Mouse (Mus musculus) G1E (cell line): ENCODE data around the gene Zbtb44.

Experiments used
- CTCF ChIP-seq: IDR thresholded peaks from 2 replicates; pipeline ENCODE4 v1.5.1; 2012; ENCODE audit warnings: low read depth, low read length, inconsistent platforms, mixed read lengths
- GATA1 ChIP-seq: IDR thresholded peaks from 2 replicates; pipeline ENCODE4 v1.6.1; 2012; ENCODE audit warnings: borderline replicate concordance, low read length, inconsistent platforms, mixed read lengths
- GATA2 ChIP-seq: IDR thresholded peaks from 2 replicates; pipeline ENCODE4 v1.6.1; 2012; ENCODE audit warnings: low read depth, low read length, inconsistent platforms, borderline replicate concordance
- POLR2AphosphoS5 ChIP-seq: IDR thresholded peaks from 2 replicates; pipeline ENCODE4 v1.6.1; 2012; ENCODE audit warnings: low read depth, low read length, inconsistent platforms; ENCODE audit not compliant: insufficient replicate concordance

DNA sequence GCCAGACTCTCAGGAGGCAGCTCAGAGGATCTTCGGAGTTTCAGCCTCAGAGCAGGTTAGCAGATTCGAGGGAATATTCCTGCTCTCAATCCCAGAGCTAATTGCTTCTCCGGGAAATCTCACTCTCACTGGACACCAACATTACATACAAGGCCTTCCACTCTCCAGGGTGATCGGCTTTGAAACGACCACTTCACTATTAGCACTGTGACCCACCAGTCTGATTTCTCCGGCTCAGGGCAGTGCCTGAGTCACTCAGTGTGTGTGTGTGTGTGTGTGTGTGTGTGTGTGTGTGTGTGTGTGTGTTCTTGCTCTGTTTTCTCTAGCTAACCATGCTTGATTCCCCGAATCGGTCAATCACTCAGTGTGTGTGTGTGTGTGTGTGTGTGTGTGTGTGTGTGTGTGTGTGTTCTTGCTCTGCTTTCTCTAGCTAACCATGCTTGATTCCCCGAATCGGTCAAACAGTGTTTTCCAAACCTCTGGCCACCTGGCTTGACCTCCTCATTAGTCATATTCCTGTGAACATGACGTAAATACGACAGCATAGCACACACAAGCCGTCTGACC lies 92.1 kb downstream of the Zbtb44 start:
- TF ChIP-seq CTCF (no peak), GATA2 (no peak), GATA1 (no peak), POLR2AphosphoS5 (no peak)
